Comparison of ENCODE assay signal across 8 mouse cellular contexts in genomic region chr8:17664371-17665141, GRCm38 (mm10).
DNase-seq lines count a peak whose midpoint lies in the region; ATAC-seq and TF ChIP-seq lines count a peak whose summit lies in the region.

No protein-coding gene starts in this region.

- 57% methylated on average over 6 of the region's 6 CpGs for WGBS in intestine, postnatal 0 days
- WGBS in intestine, embryonic 15.5 days: 51% methylated on average over 6 of the region's 6 CpGs
- 58% methylated on average over 6 of the region's 6 CpGs for WGBS in midbrain, embryonic 16.5 days

- no peak overlapping the region for H3K4me2 ChIP-seq in intestine, postnatal 0 days (replicated peaks; ENCODE audit: low read depth)
- H3K4me2 ChIP-seq in intestine, embryonic 15.5 days (replicated peaks): no peak overlapping the region
- H3K4me2 ChIP-seq in midbrain, embryonic 16.5 days (ENCODE audit: low read length): no peak overlapping the region

- peak; percentile 66 for DNase-seq in fibroblast of lung, adult 2 months (ENCODE audit: low read depth)
- DNase-seq in layer of hippocampus, adult 9-10 months (ENCODE audit: low spot score): peak; percentile 74
- DNase-seq in gastrocnemius, postnatal 36 days: no peak
- DNase-seq in ovary, postnatal 14 days (ENCODE audit: low spot score): no peak
- no peak for DNase-seq in liver

- H3K4me3 ChIP-seq in intestine, postnatal 0 days (ENCODE audit: low read depth, low read length): no peak overlapping the region
- no peak overlapping the region for H3K4me3 ChIP-seq in intestine, embryonic 15.5 days (replicated peaks)
- no peak overlapping the region for H3K4me3 ChIP-seq in midbrain, embryonic 16.5 days (ENCODE audit: low read depth, low read length)

- H3K4me1 ChIP-seq in intestine, postnatal 0 days (replicated peaks; ENCODE audit: control insufficient read depth, insufficient read depth, low read length): no peaks in the 10 kb centered on the region
- no peaks in the 10 kb centered on the region for H3K4me1 ChIP-seq in intestine, embryonic 15.5 days (replicated peaks)
- H3K4me1 ChIP-seq in midbrain, embryonic 16.5 days (ENCODE audit: control insufficient read depth, insufficient read depth, low read length): 0 out of 2 replicates have a peak, but pooled peaks cover 6% of the 10 kb centered on the region

- H3K27me3 ChIP-seq in intestine, postnatal 0 days (replicated peaks; ENCODE audit: control insufficient read depth, insufficient read depth, low read length): no peaks in the 10 kb centered on the region
- no peaks in the 10 kb centered on the region for H3K27me3 ChIP-seq in intestine, embryonic 15.5 days (replicated peaks)
- H3K27me3 ChIP-seq in midbrain, embryonic 16.5 days (ENCODE audit: control insufficient read depth, insufficient read depth, low read depth, low read length): no peaks in the 10 kb centered on the region

- intact Hi-C loops in gastrocnemius, postnatal 36 days (cut with DNase I): no loop called here

- H3K9me3 ChIP-seq in intestine, postnatal 0 days (ENCODE audit: control insufficient read depth): no peaks in the 10 kb centered on the region
- H3K9me3 ChIP-seq in intestine, embryonic 15.5 days: no peaks in the 10 kb centered on the region
- H3K9me3 ChIP-seq in midbrain, embryonic 16.5 days (replicated peaks; ENCODE audit: control insufficient read depth, low read length, poor library complexity, severe bottlenecking): no peaks in the 10 kb centered on the region

- TF ChIP-seq CTCF in intestine, postnatal 0 days (IDR thresholded peaks at IDR 0.05; ENCODE audit: low read depth): 0 out of 2 replicates have a peak, but pooled peaks have one; percentile 10

- no peak overlapping the region for H3K27ac ChIP-seq in intestine, postnatal 0 days (ENCODE audit: low read depth, low read length)
- H3K27ac ChIP-seq in intestine, embryonic 15.5 days: no peak overlapping the region
- H3K27ac ChIP-seq in midbrain, embryonic 16.5 days (ENCODE audit: low read length): peak overlapping the region; percentile 63

- ATAC-seq in intestine, postnatal 0 days: no peak
- no peak for ATAC-seq in intestine, embryonic 15.5 days
- ATAC-seq in midbrain, embryonic 16.5 days: peak; percentile 88

- H3K36me3 ChIP-seq in intestine, postnatal 0 days (ENCODE audit: control insufficient read depth, insufficient read depth): no peaks in the 10 kb centered on the region
- H3K36me3 ChIP-seq in intestine, embryonic 15.5 days: no peaks in the 10 kb centered on the region
- H3K36me3 ChIP-seq in midbrain, embryonic 16.5 days (ENCODE audit: control insufficient read depth, insufficient read depth, low read length): no peaks in the 10 kb centered on the region

- no peak overlapping the region for H3K9ac ChIP-seq in intestine, postnatal 0 days (ENCODE audit: low read depth, low read length)
- no peak overlapping the region for H3K9ac ChIP-seq in intestine, embryonic 15.5 days
- H3K9ac ChIP-seq in midbrain, embryonic 16.5 days (ENCODE audit: low read depth, low read length): no peak overlapping the region

Comparison
In these comparisons a context has a peak if more than half of its experiments do, and no peak if none do; other contexts are left out.
1. DNase-seq: peak in fibroblast of lung, adult 2 months (single experiment) and layer of hippocampus, adult 9-10 months (single experiment); none in gastrocnemius, postnatal 36 days (0 of 2), ovary, postnatal 14 days (single experiment) and liver (single experiment).